Comparison of ENCODE assay signal across 15 mouse cellular contexts in genomic region chr9:110044373-110044772, GRCm38 (mm10).
"Had no signal": no experiment of that assay in that cellular context is flagged by ENCODE, and none has a peak within 500 bp of the region (broad histone marks: within the 10 kb centered on the region; RNA-seq: fewer than 3 reads in every experiment).

No protein-coding gene starts in this region.

- H3K4me1 ChIP-seq: limb, embryonic 15.5 days; liver, embryonic 12.5 days; lung, embryonic 15.5 days; megakaryocyte, embryonic 14.5 days; midbrain, embryonic 15.5 days; stomach, embryonic 15.5 days had no signal

- H3K4me3 ChIP-seq: layer of hippocampus, adult 2 months; left cerebral cortex, adult 2 months; limb, embryonic 15.5 days; liver, embryonic 12.5 days; lung, embryonic 15.5 days; megakaryocyte, embryonic 14.5 days; midbrain, embryonic 15.5 days; neural tube, embryonic 12.5 days; stomach, embryonic 15.5 days had no signal

- H3K27me3 ChIP-seq: limb, embryonic 15.5 days; liver, embryonic 12.5 days; lung, embryonic 15.5 days; midbrain, embryonic 15.5 days; neural tube, embryonic 12.5 days; stomach, embryonic 15.5 days had no signal

- ATAC-seq: inflammation-experienced regulatory T-cells, adult 6 months; liver, embryonic 12.5 days; midbrain, embryonic 15.5 days had no signal

- DNase-seq: kidney, adult 11 months; kidney, adult 9 months; kidney, postnatal 4 days; lung, postnatal 14 days; thymus, postnatal 4 days had no signal
